Mouse (Mus musculus): ENCODE data around the gene Gm37240. TPM values are rescaled to one million over a fixed set of nuclear protein-coding genes. Genes with fewer than 3 reads are reported as not detected.

Gene Gm37240
- polyA plus RNA-seq, 1 experiment from 2014 or later: 0.21 TPM

- 0 out of 2 replicates have a peak overlapping the region, but pooled peaks have one; percentile 96 for H3K27ac ChIP-seq
Observed at GRCm38 (mm10) chr3:84481104-84481503, 1406.2 kb downstream of the Gm37240 start.

GRCm38 (mm10) chr3:84480006-84480897 is 1407.1 kb downstream of the Gm37240 start, which contains the start of gene Fhdc1:
Gene Fhdc1 (minus strand): TSS chr3:84480429.
- WGBS (ENCODE audit: insufficient replicate concordance): 1% methylated on average over 80 of the region's 82 CpGs
- Histone ChIP-seq H3K27me3 (peaks cover 49% of the 10 kb centered on the region), H3K9me3 (replicated peaks) (no peaks in the 10 kb centered on the region), H3K4me3 (replicated peaks) (peak within 1 kb of the TSS; percentile 83), H3K4me2 (peak within 1 kb of the TSS; percentile 97), H3K27ac (peak within 1 kb of the TSS; percentile 96), H3K4me1 (replicated peaks) (peaks cover 62% of the 10 kb centered on the region), H3K36me3 (peaks cover 11% of the 10 kb centered on the region), H3K9ac (peak within 1 kb of the TSS; percentile 95)
- DNase-seq: peak; percentile 61
- ATAC-seq (ENCODE audit: low read depth): peak; percentile 73

More at GRCm38 (mm10) chr3:84481104-84481503, 1406.2 kb downstream of the Gm37240 start:
- H3K9ac ChIP-seq: peak overlapping the region; percentile 95
- peak overlapping the region; percentile 97 for H3K4me2 ChIP-seq
- H3K27me3 ChIP-seq: peaks cover 48% of the 10 kb centered on the region
- DNase-seq (peak; percentile 57), ATAC-seq (ENCODE audit: low read depth) (no peak)
- WGBS (ENCODE audit: insufficient replicate concordance): 3% methylated on average over 11 of the region's 11 CpGs
- H3K4me1 ChIP-seq (replicated peaks): peaks cover 53% of the 10 kb centered on the region
- no peaks in the 10 kb centered on the region for H3K9me3 ChIP-seq (replicated peaks)
- H3K36me3 ChIP-seq: peaks cover 4% of the 10 kb centered on the region
- peak overlapping the region; percentile 83 for H3K4me3 ChIP-seq (replicated peaks)

GRCm38 (mm10) chr3:84479293-84480005 is 1407.9 kb downstream of the Gm37240 start:
- peak overlapping the region; percentile 83 for H3K4me3 ChIP-seq (replicated peaks)
- peaks cover 14% of the 10 kb centered on the region for H3K36me3 ChIP-seq
- H3K27ac ChIP-seq: peak overlapping the region; percentile 96
- peaks cover 55% of the 10 kb centered on the region for H3K27me3 ChIP-seq
- H3K4me2 ChIP-seq: peak overlapping the region; percentile 97
- H3K4me1 ChIP-seq (replicated peaks): peaks cover 70% of the 10 kb centered on the region
- peak; percentile 80 for DNase-seq
- under 1% methylated on average over 61 of the region's 61 CpGs for WGBS (ENCODE audit: insufficient replicate concordance)
- H3K9ac ChIP-seq: peak overlapping the region; percentile 95
- peak; percentile 82 for ATAC-seq (ENCODE audit: low read depth)
- H3K9me3 ChIP-seq (replicated peaks): no peaks in the 10 kb centered on the region

- peak overlapping the region; percentile 96 for H3K27ac ChIP-seq
Observed at GRCm38 (mm10) chr3:84478896-84479292, 1408.4 kb downstream of the Gm37240 start.

GRCm38 (mm10) chr3:84478195-84478594 is 1409.1 kb downstream of the Gm37240 start:
- Histone ChIP-seq H3K36me3 (peaks cover 27% of the 10 kb centered on the region), H3K9me3 (replicated peaks) (no peaks in the 10 kb centered on the region), H3K4me3 (replicated peaks) (peak overlapping the region; percentile 83), H3K27me3 (peaks cover 58% of the 10 kb centered on the region), H3K27ac (peak overlapping the region; percentile 96), H3K4me1 (replicated peaks) (peaks cover 82% of the 10 kb centered on the region), H3K9ac (peak overlapping the region; percentile 95), H3K4me2 (peak overlapping the region; percentile 97)
- 9% methylated on average over 7 of the region's 7 CpGs for WGBS (ENCODE audit: insufficient replicate concordance)
- ATAC-seq (ENCODE audit: low read depth) (peak; percentile 62), DNase-seq (peak; percentile 63)

More at GRCm38 (mm10) chr3:84478896-84479292, 1408.4 kb downstream of the Gm37240 start:
- H3K9ac ChIP-seq: peak overlapping the region; percentile 95
- no peaks in the 10 kb centered on the region for H3K9me3 ChIP-seq (replicated peaks)
- WGBS (ENCODE audit: insufficient replicate concordance): 7% methylated on average over 12 of the region's 12 CpGs
- H3K4me3 ChIP-seq (replicated peaks): peak overlapping the region; percentile 83
- peak; percentile 62 for ATAC-seq (ENCODE audit: low read depth)
- H3K4me1 ChIP-seq (replicated peaks): peaks cover 75% of the 10 kb centered on the region
- peaks cover 58% of the 10 kb centered on the region for H3K27me3 ChIP-seq
- H3K4me2 ChIP-seq: peak overlapping the region; percentile 97
- peaks cover 20% of the 10 kb centered on the region for H3K36me3 ChIP-seq
- DNase-seq: peak; percentile 63

GRCm38 (mm10) chr3:84477498-84477897 is 1409.8 kb downstream of the Gm37240 start:
- WGBS (ENCODE audit: insufficient replicate concordance): 58% methylated on average over 1 of the region's 1 CpGs

GRCm38 (mm10) chr3:84474981-84475775 is 1412.1 kb downstream of the Gm37240 start:
- ATAC-seq (ENCODE audit: low read depth) (no peak), DNase-seq (no peak)
- Histone ChIP-seq H3K27me3 (peaks cover 40% of the 10 kb centered on the region), H3K4me2 (peak overlapping the region; percentile 97), H3K9ac (peak overlapping the region; percentile 55), H3K36me3 (peaks cover 49% of the 10 kb centered on the region), H3K9me3 (replicated peaks) (no peaks in the 10 kb centered on the region), H3K27ac (peak overlapping the region; percentile 99), H3K4me1 (replicated peaks) (peaks cover 99% of the 10 kb centered on the region), H3K4me3 (replicated peaks) (peak overlapping the region; percentile 83)
- 73% methylated on average over 12 of the region's 12 CpGs for WGBS (ENCODE audit: insufficient replicate concordance)

More at GRCm38 (mm10) chr3:84477498-84477897, 1409.8 kb downstream of the Gm37240 start:
- peak overlapping the region; percentile 96 for H3K27ac ChIP-seq
- DNase-seq (no peak), ATAC-seq (ENCODE audit: low read depth) (peak; percentile 25; the same call in 1 of the 2 replicates)
- peak overlapping the region; percentile 97 for H3K4me2 ChIP-seq
- H3K4me3 ChIP-seq (replicated peaks): peak overlapping the region; percentile 83
- H3K4me1 ChIP-seq (replicated peaks): peaks cover 89% of the 10 kb centered on the region
- peaks cover 56% of the 10 kb centered on the region for H3K27me3 ChIP-seq
- peak overlapping the region; percentile 95 for H3K9ac ChIP-seq
- no peaks in the 10 kb centered on the region for H3K9me3 ChIP-seq (replicated peaks)
- peaks cover 34% of the 10 kb centered on the region for H3K36me3 ChIP-seq

- H3K9me3 ChIP-seq (replicated peaks): no peaks in the 10 kb centered on the region
- ATAC-seq (ENCODE audit: low read depth) (no peak), DNase-seq (no peak)
- H3K9ac ChIP-seq: peak overlapping the region; percentile 72; the same call in 1 of the 2 replicates
- H3K4me1 ChIP-seq (replicated peaks): peaks cover 99% of the 10 kb centered on the region
- peaks cover 56% of the 10 kb centered on the region for H3K36me3 ChIP-seq
- H3K27me3 ChIP-seq: peaks cover 32% of the 10 kb centered on the region
- H3K27ac ChIP-seq: peak overlapping the region; percentile 99
- WGBS (ENCODE audit: insufficient replicate concordance): 77% methylated on average over 6 of the region's 6 CpGs
- H3K4me3 ChIP-seq (replicated peaks): peak overlapping the region; percentile 45; the same call in 1 of the 2 replicates
- H3K4me2 ChIP-seq: peak overlapping the region; percentile 97
Observed at GRCm38 (mm10) chr3:84474398-84474797, 1412.9 kb downstream of the Gm37240 start.

- no peak for DNase-seq
- Histone ChIP-seq H3K4me3 (replicated peaks) (peak overlapping the region; percentile 45), H3K27me3 (peaks cover 21% of the 10 kb centered on the region), H3K4me2 (peak overlapping the region; percentile 97), H3K27ac (peak overlapping the region; percentile 99), H3K36me3 (peaks cover 69% of the 10 kb centered on the region), H3K4me1 (replicated peaks) (peaks cover 99% of the 10 kb centered on the region), H3K9ac (peak overlapping the region; percentile 72), H3K9me3 (replicated peaks) (no peaks in the 10 kb centered on the region)
- ATAC-seq (ENCODE audit: low read depth): no peak
- 59% methylated on average over 5 of the region's 5 CpGs for WGBS (ENCODE audit: insufficient replicate concordance)
Observed at GRCm38 (mm10) chr3:84472955-84473354, 1414.4 kb downstream of the Gm37240 start.

GRCm38 (mm10) chr3:84472527-84472926 is 1414.8 kb downstream of the Gm37240 start:
- Histone ChIP-seq H3K4me1 (replicated peaks) (peaks cover 99% of the 10 kb centered on the region), H3K36me3 (peaks cover 74% of the 10 kb centered on the region), H3K27ac (peak overlapping the region; percentile 99), H3K9ac (peak overlapping the region; percentile 72), H3K9me3 (replicated peaks) (no peaks in the 10 kb centered on the region), H3K27me3 (peaks cover 17% of the 10 kb centered on the region), H3K4me2 (peak overlapping the region; percentile 97), H3K4me3 (replicated peaks) (peak overlapping the region; percentile 45)
- ATAC-seq (ENCODE audit: low read depth): no peak
- WGBS (ENCODE audit: insufficient replicate concordance): 62% methylated on average over 3 of the region's 3 CpGs
- DNase-seq: no peak

Measured in liver, embryonic 13.5 days (tissue).